Mouse (Mus musculus) MEL-GATA-1-ER (cell line): ENCODE results near the gene 2410137M14Rik.
A peak's percentile ranks its signal among the peaks of the same experiment; 100 is the strongest.
"Not testable (repeated sequence)": the region's sequence is repeated elsewhere in the genome, so short reads cannot be mapped to it uniquely, and the experiment has no call there.

Experiments
- DNase-seq: peaks from one replicate; pipeline ENCODE4 v3.0.0-alpha.2; 2012; ENCODE audit warnings: low read depth; ENCODE audit errors: extremely low read depth

2410137M14Rik gene

GRCm38 (mm10) chr17:36981221-36981813, at the start of gene 2410137M14Rik:
Gene 2410137M14Rik (minus strand): TSS chr17:36981237.
- DNase-seq, result no peak

- DNase-seq, result no peak
Observed at GRCm38 (mm10) chr17:37029162-37029561, 48.1 kb upstream of the 2410137M14Rik start.

- peak; percentile 76 for DNase-seq
Observed at GRCm38 (mm10) chr17:37028683-37029120, 47.7 kb upstream of the 2410137M14Rik start.

GRCm38 (mm10) chr17:37028212-37028611, 47.2 kb upstream of the 2410137M14Rik start:
- no peak for DNase-seq

- no peak for DNase-seq
Observed at GRCm38 (mm10) chr17:37027486-37027885, 46.4 kb upstream of the 2410137M14Rik start.

- DNase-seq, result no peak
Observed at GRCm38 (mm10) chr17:37026425-37026824, 45.4 kb upstream of the 2410137M14Rik start.

- no peak for DNase-seq
Observed at GRCm38 (mm10) chr17:37022628-37023576, 41.9 kb upstream of the 2410137M14Rik start, which contains the start of gene Mog. Gene Mog (minus strand): TSS chr17:37023398.

GRCm38 (mm10) chr17:37019242-37019641, 38.2 kb upstream of the 2410137M14Rik start:
- DNase-seq, result not testable (repeated sequence)

GRCm38 (mm10) chr17:37018328-37018727, 37.3 kb upstream of the 2410137M14Rik start:
- no peak for DNase-seq

GRCm38 (mm10) chr17:37016333-37016732, 35.3 kb upstream of the 2410137M14Rik start:
- no peak for DNase-seq

GRCm38 (mm10) chr17:37012141-37012540, 31.1 kb upstream of the 2410137M14Rik start:
- no peak for DNase-seq

GRCm38 (mm10) chr17:37011719-37012118, 30.7 kb upstream of the 2410137M14Rik start:
- no peak for DNase-seq

GRCm38 (mm10) chr17:37009460-37010042, 28.5 kb upstream of the 2410137M14Rik start:
- no peak for DNase-seq

- DNase-seq, result no peak
Observed at GRCm38 (mm10) chr17:37008161-37008560, 27.1 kb upstream of the 2410137M14Rik start.

- DNase-seq, result no peak
Observed at GRCm38 (mm10) chr17:37003366-37003765, 22.3 kb upstream of the 2410137M14Rik start.

GRCm38 (mm10) chr17:37002364-37003330, 21.6 kb upstream of the 2410137M14Rik start:
- DNase-seq, result no peak

- no peak for DNase-seq
Observed at GRCm38 (mm10) chr17:37000863-37001262, 19.8 kb upstream of the 2410137M14Rik start, which contains the start of gene Zfp57. Gene Zfp57 (plus strand): TSS chr17:37001163.

- no peak for DNase-seq
Observed at GRCm38 (mm10) chr17:36998477-36998876, 17.4 kb upstream of the 2410137M14Rik start.

GRCm38 (mm10) chr17:36997033-36997735, 16.1 kb upstream of the 2410137M14Rik start:
- peak; percentile 43 for DNase-seq

GRCm38 (mm10) chr17:36995448-36995847, 14.4 kb upstream of the 2410137M14Rik start:
- no peak for DNase-seq
